Mouse (Mus musculus): Measurements from ENCODE around the gene Btbd8.

GRCm38 (mm10) chr5:107431249-107431648 is 6.5 kb upstream of the Btbd8 start, which contains the start of gene Lpcat2b:
- TF ChIP-seq POLR2A (IDR thresholded peaks at IDR 0.05; ENCODE audit: control insufficient read depth, low read depth, low read length) (no peak), CTCF (IDR thresholded peaks at IDR 0.05; ENCODE audit: control insufficient read depth, insufficient read depth, insufficient replicate concordance, low read depth, low read length) (no peak)
